Mouse (Mus musculus): ENCODE results near the gene Trpc3.
A peak's percentile ranks its signal among the peaks of the same experiment; 100 is the strongest.
"Not testable (repeated sequence)": the region's sequence is repeated elsewhere in the genome, so short reads cannot be mapped to it uniquely, and the experiment has no call there.

Gene Trpc3

GRCm38 (mm10) chr3:36689392-36690291, at the start of gene Trpc3:
Gene Trpc3, minus strand, starts transcription at chr3:36690167.
- peak; percentile 18 for DNase-seq (ENCODE audit: low spot score)

DNA sequence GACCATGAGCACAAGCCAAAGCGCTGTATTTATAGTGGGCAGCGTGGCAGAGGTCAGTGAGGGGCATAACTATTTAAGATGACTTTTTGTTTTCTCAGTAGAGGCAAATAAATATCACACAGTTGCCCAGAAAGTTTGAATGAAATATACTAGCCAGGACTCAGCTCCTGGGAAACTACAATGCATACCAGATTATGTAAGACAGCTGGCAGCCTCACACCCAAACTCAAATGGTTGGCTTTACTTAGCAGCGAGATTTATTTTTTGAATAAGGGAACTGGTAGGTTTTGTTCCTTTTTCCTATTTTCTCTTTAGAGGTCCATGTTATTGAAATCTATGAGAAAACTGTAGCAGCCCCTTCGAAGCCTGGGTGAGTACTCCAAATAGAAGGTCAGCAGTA, 48.1 kb upstream of the Trpc3 start:
- no peak for DNase-seq (ENCODE audit: low spot score)

- DNase-seq (ENCODE audit: low spot score) = no peak
These were observed 43.1 kb upstream of the Trpc3 start for GRCm38 (mm10) chr3:36733075-36733474.

- no peak for DNase-seq (ENCODE audit: low spot score)
These were observed 36.6 kb upstream of the Trpc3 start for GRCm38 (mm10) chr3:36726545-36726944.

- no peak for DNase-seq (ENCODE audit: low spot score)
These were observed 31.9 kb upstream of the Trpc3 start for GRCm38 (mm10) chr3:36721850-36722249.

DNA sequence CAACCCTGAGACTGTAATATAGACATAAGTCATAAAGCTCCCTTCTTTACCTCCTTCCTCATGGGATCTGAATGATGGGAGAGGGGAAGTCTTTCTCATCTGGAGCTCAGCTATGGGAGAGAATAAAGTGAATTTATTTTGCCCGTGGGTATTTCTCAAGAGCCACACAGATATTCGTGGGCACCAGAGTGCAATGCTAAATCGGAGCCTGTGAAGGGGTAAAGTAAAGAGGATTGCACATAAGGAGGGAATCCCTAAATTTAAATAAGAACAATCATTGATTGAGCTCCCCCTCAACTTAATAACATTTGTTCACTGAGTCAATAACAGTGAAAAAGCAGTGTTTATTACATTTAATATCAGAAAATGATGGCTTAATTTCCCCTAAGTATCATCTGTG, 19.6 kb upstream of the Trpc3 start:
- no peak for DNase-seq (ENCODE audit: low spot score)

GRCm38 (mm10) chr3:36690292-36690650, 304 bp upstream of the Trpc3 start:
- no peak for DNase-seq (ENCODE audit: low spot score)

DNA sequence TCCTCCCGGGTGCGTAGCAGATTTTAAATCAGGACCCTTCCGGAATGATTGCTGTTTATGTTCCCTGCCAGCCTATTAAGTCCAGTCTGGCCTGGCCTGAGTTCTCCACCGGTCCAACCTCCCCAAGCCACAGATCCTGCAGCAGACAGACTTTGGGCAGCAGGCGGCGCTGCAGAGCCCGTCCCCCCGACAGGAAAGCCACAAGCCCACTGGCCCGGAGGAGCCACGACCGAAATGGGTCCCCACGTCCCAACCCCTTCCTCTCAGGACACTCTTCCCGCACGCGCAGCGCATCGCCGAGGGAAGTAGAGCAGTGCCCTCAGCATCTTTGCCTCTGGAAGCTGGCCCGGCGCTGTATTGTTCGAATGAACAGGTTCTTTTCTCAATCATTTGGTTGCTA, 1.1 kb downstream of the Trpc3 start:
- DNase-seq (ENCODE audit: low spot score) = peak; percentile 54

DNA sequence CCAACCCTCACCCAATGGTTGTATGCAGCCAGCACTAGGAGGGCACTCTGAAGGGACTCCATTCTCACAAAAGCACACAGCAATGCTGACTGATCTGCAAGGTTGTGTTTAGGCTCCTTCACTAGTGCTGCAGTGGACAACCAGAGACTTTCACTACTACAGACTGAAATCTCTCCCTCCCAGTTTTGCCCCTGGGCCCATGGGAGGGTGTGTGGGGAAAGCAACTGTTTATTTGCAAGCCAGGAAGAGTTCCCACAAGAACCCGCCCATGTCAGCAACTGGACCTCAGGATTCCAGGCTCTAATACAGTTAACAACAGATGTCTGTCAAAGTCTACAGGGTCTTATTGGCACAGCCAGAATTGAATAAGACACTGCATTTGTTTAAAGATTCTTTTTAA, 14.1 kb downstream of the Trpc3 start:
- DNase-seq (ENCODE audit: low spot score) = no peak

GRCm38 (mm10) chr3:36667814-36668213, 22.2 kb downstream of the Trpc3 start:
- DNase-seq (ENCODE audit: low spot score) = no peak

- DNase-seq (ENCODE audit: low spot score) = not testable (repeated sequence)
These were observed 44.8 kb downstream of the Trpc3 start for GRCm38 (mm10) chr3:36645245-36645559.

GRCm38 (mm10) chr3:36644554-36645244, 45.3 kb downstream of the Trpc3 start:
- no peak for DNase-seq (ENCODE audit: low spot score)

- no peak for DNase-seq (ENCODE audit: low spot score)
These were observed 46.6 kb downstream of the Trpc3 start for GRCm38 (mm10) chr3:36643354-36643753.

DNA sequence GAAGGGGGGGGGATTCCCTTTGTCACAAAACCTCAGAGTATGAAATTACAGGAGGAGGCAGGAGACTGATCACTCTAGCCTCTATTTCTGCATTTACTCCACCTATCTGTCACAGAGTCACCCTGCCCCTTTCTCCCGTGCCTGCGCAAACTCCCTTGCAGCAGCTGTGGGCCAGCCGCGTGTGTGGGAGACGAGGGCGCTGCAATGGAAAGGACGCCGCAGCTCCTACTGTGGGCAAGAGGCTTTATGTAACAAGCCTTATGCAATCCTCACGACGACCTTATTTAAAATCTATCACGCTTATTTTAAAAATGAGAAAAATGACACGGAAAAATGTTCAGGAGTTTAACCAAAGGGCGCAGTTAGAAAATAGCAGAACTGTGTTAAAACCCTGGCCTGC, 47.2 kb downstream of the Trpc3 start:
- no peak for DNase-seq (ENCODE audit: low spot score)

- no peak for DNase-seq (ENCODE audit: low spot score)
These were observed 49.2 kb downstream of the Trpc3 start for GRCm38 (mm10) chr3:36640787-36641186.

GRCm38 (mm10) chr3:36635449-36635848, 54.5 kb downstream of the Trpc3 start:
- DNase-seq (ENCODE audit: low spot score) = no peak

DNA sequence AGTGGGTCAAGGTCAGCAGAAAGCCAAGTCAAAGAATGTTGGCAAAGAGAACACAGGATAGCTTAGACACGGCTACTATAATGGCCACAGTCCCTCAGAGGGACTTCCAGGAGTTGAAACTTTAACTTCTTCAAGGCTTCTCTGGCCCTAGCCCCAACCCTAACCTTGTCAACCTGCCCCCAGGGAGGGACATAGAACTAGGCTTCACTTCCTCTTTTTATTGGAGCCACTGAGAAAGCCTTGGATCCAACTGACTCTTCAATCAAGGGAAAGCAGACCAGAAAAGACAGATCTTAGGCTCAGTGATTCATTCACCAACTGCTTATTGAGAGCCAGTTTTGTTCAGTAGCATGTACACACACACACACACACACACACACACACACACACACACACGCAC, 63.2 kb downstream of the Trpc3 start:
- no peak for DNase-seq (ENCODE audit: low spot score)

DNA sequence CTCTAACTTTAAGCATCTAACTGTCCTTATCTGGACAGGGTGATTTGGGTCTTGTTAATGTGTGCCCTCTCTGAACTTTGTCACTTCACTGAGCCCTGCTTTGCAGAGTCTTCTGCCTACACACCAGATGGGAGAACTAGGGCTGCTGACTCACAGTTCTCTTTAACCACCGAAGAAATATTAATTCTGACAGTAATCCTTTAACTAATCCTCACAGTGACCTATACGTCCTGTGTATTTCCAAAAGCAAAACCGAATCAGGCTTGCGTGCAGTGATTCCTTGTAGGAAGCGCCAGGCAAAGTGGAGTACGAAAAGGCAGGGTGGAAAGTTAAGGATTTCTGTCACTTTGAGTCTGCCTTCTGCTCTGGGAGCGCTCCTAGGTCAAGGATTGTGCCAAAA, 71.8 kb downstream of the Trpc3 start:
- no peak for DNase-seq (ENCODE audit: low spot score)

DNA sequence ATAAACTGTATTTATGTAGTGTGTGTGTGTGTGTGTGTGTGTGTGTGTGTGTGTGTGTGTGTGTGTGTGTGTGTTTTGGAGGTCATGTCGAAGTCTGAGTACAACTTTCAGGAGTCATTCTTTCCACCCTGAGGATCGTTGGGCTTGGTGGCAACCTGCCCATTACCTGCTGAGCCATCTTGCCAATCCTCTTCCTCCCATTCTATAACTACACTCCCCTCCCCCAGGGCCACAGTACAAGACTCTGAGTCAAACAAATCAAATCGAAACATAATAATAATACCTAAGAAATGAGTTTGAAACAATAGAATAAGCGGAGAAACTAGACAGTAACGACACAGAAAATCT, 76.1 kb downstream of the Trpc3 start:
- no peak for DNase-seq (ENCODE audit: low spot score)

- peak; percentile 72 for DNase-seq (ENCODE audit: low spot score)
These were observed 76.6 kb downstream of the Trpc3 start, which contains the start of gene Bbs7 for GRCm38 (mm10) chr3:36613202-36613907. Gene Bbs7, minus strand, starts transcription at chr3:36613477.

DNA sequence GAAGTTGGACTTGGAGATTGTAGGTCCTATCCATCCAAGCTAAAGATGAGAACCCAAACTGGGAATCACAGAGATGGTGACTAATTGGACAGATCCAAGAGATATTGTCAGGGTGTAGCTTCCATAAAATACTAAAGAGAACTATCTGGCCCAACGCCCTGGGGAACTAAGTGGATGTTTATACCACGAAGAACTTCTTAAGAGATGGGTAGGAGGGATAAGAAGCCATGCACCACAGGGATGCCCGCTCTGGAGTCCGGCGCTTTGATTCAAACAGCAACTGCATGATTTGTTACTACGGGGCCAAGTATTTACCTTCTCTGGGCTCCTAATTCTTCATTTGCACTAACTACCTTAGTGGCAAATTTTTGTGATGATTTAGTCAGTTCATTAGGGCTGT, 77.3 kb downstream of the Trpc3 start:
- no peak for DNase-seq (ENCODE audit: low spot score)

GRCm38 (mm10) chr3:36605894-36606783, 83.8 kb downstream of the Trpc3 start:
- DNase-seq (ENCODE audit: low spot score) = no peak

All from ovary, postnatal 10 days (tissue).